ENCODE assay signal across 8 mouse cellular contexts in genomic region chr1:143644221-143644620, GRCm38 (mm10). TPM values are rescaled to one million over a fixed set of nuclear protein-coding genes. Genes with fewer than 3 reads are reported as not detected.
DNase-seq lines count a peak whose midpoint lies in the region; ATAC-seq and TF ChIP-seq lines count a peak whose summit lies in the region.

No protein-coding gene starts in this region.

- no peaks in the 10 kb centered on the region for H3K27me3 ChIP-seq in limb, embryonic 14.5 days (ENCODE audit: control insufficient read depth, insufficient read depth, low read length)

- H3K4me3 ChIP-seq in layer of hippocampus, adult 2 months: peak overlapping the region; percentile 77
- no peak overlapping the region for H3K4me3 ChIP-seq in limb, embryonic 14.5 days (replicated peaks; ENCODE audit: low read length)

- TF ChIP-seq POLR2A in limb, embryonic 14.5 days (IDR thresholded peaks at IDR 0.05; ENCODE audit: borderline replicate concordance, extremely low read depth, insufficient read depth, insufficient read length): no peak

- H3K36me3 ChIP-seq in limb, embryonic 14.5 days (ENCODE audit: control insufficient read depth, insufficient read depth, low read length): no peaks in the 10 kb centered on the region

- H3K9me3 ChIP-seq in limb, embryonic 14.5 days (ENCODE audit: control insufficient read depth, low read length): no peaks in the 10 kb centered on the region

- peak; percentile 58 for ATAC-seq in limb, embryonic 14.5 days (ENCODE audit: low FRiP score, low read depth)
- ATAC-seq in monocyte, adult 5-6 weeks (replicated peaks; ENCODE audit: insufficient number of reproducible peaks, low FRiP score, low TSS enrichment, poor library complexity, severe bottlenecking): no peak

- H3K4me1 ChIP-seq in limb, embryonic 14.5 days (ENCODE audit: control insufficient read depth, insufficient read depth, low read length): peaks cover 6% of the 10 kb centered on the region; the same call in 1 of the 2 replicates

- peak; percentile 30 to 69 for DNase-seq in layer of hippocampus, adult 2 months (ENCODE audit: low spot score in 2 of 2)
- no peak for DNase-seq in layer of hippocampus, postnatal 25 days (ENCODE audit: extremely low spot score in 1 of 2, low spot score in 1 of 2)
- peak; percentile 77 for DNase-seq in MN1 (ENCODE audit: low spot score)
- peak; percentile 36 for DNase-seq in embryo, embryonic 11.5 days (ENCODE audit: low read depth, low spot score)
- DNase-seq in limb, embryonic 14.5 days (ENCODE audit: low spot score): peak; percentile 87
- no peak for DNase-seq in gastrocnemius, adult 8-10 months (ENCODE audit: low spot score in 2 of 2)
- DNase-seq in thymus, adult 18-20 months: no peak

- H3K9ac ChIP-seq in limb, embryonic 14.5 days (ENCODE audit: low read depth, low read length, severe bottlenecking): no peak overlapping the region

- 89% methylated on average over 2 of the region's 2 CpGs for WGBS in limb, embryonic 14.5 days

- TF ChIP-seq CTCF in layer of hippocampus, adult 2 months (conservative IDR thresholded peaks at IDR 0.05): peak; percentile 86

- peak overlapping the region; percentile 98 for H3K27ac ChIP-seq in layer of hippocampus, adult 2 months
- no peak overlapping the region for H3K27ac ChIP-seq in limb, embryonic 14.5 days (replicated peaks; ENCODE audit: low read depth, low read length)

- H3K4me2 ChIP-seq in limb, embryonic 14.5 days (replicated peaks; ENCODE audit: low read depth, low read length, severe bottlenecking): no peak overlapping the region

RNA-seq across cellular contexts. Expression of gene B3galt2, which starts 3.8 kb away (rescaled TPM):
- 10 to 100 TPM; 19.2 to 21.5 TPM for total RNA-seq in layer of hippocampus, adult 2 months (2021)
- 10 to 100 TPM; 18.9 to 22.4 TPM for total RNA-seq in layer of hippocampus, postnatal 25 days (2021)
- polyA plus RNA-seq in limb, embryonic 14.5 days (2012; rRNA removed): 0.58 and 0.63 TPM in 2 replicates
- 1.5 and 2.0 TPM in 2 replicates for polyA plus RNA-seq in limb, embryonic 14.5 days (2014; fragmentation: Nextera tagmentation; extraction: Ambion mirVana)
- 0.10 TPM in 2 of 3 replicates, not detected in the other for total RNA-seq in monocyte, adult 5-6 weeks (2017)
- total RNA-seq in gastrocnemius, adult 8-10 months (2022): under 1 TPM; 0.29 to 0.96 (median 0.66) TPM

RNA-seq across cellular contexts. Expression of gene Cdc73, which starts 58.5 kb away (rescaled TPM):
- total RNA-seq in layer of hippocampus, adult 2 months (2021): 10 to 100 TPM; 74.4 to 75.1 TPM
- total RNA-seq in layer of hippocampus, postnatal 25 days (2021): 10 to 100 TPM; 60.5 to 66.8 TPM
- polyA plus RNA-seq in limb, embryonic 14.5 days (2012; rRNA removed): 14.6 and 22.2 TPM in 2 replicates
- polyA plus RNA-seq in limb, embryonic 14.5 days (2014; fragmentation: Nextera tagmentation; extraction: Ambion mirVana): 21.8 and 23.1 TPM in 2 replicates
- 8.4 to 27.0 TPM (median 24.3 TPM) in 3 replicates for total RNA-seq in monocyte, adult 5-6 weeks (2017)
- total RNA-seq in gastrocnemius, adult 8-10 months (2022): 10 to 100 TPM; 47.1 to 59.3 (median 52.9) TPM

Comparison
In these comparisons a context has a peak if more than half of its experiments do, and no peak if none do; other contexts are left out.
1. DNase-seq: peak in layer of hippocampus, adult 2 months (2 of 2), MN1 (single experiment), embryo, embryonic 11.5 days (single experiment) and limb, embryonic 14.5 days (single experiment); none in layer of hippocampus, postnatal 25 days (0 of 2), gastrocnemius, adult 8-10 months (0 of 2) and thymus, adult 18-20 months (0 of 2).
2. RNA of gene B3galt2, which starts 3.8 kb away (total RNA-seq): 18.9 to 22.4 TPM in layer of hippocampus, postnatal 25 days and 19.2 to 21.5 TPM in layer of hippocampus, adult 2 months; 0.29 to 0.96 TPM in gastrocnemius, adult 8-10 months and 0.10 TPM in monocyte, adult 5-6 weeks; every median in the first group is over 10 times any median in the second.